Mouse (Mus musculus): ENCODE measurements around the gene Enthd1. TPM values are rescaled to one million over a fixed set of nuclear protein-coding genes. Genes with fewer than 3 reads are reported as not detected.

Gene Enthd1
- polyA plus RNA-seq (2015; fragmentation: Nextera tagmentation; extraction: Ambion mirVana): not detected in 2 replicates

DNA sequence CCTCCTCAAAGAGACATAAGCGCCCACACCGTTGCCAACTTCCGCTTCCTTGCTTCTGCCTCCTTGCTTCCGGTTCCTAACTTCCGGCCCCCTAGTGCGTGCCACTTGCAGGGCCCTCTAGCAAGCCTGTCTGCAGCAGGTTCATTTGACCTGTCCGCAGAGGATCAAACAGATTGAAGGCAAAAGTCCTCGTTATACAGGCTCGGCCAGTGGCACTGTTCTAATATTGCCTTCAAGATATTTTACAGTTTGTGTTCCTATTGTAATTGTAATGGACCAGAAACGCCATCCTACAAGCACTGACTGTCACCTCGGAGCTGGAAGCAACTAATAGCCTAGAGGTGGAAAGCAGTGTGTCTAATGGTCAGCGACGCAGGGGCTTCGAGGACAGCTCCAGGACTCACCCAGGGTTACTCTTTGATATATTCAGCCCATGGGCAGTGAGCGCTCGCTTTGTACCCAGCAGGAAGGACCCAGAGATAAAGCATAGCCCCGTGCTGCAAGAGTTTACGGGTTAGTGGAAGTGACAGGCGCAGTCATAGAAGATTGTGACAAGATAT lies at the start of gene Enthd1:
Gene Enthd1 (minus strand): TSS at position 51 of the 560 bp plus-strand sequence.
- 87% methylated on average over 19 of the region's 19 CpGs for WGBS
- Histone ChIP-seq H3K4me3 (ENCODE audit: low read length) (no peak within 1 kb of the TSS), H3K9ac (replicated peaks; ENCODE audit: low read length) (no peak within 1 kb of the TSS), H3K27me3 (ENCODE audit: insufficient read depth, low read length) (no peaks in the 10 kb centered on the region), H3K36me3 (ENCODE audit: insufficient read depth, low read length) (no peaks in the 10 kb centered on the region), H3K4me1 (ENCODE audit: insufficient read depth, low read length) (peaks cover 1% of the 10 kb centered on the region; the same call in 1 of the 2 replicates), H3K4me2 (replicated peaks; ENCODE audit: low read depth, low read length) (no peak within 1 kb of the TSS), H3K9me3 (ENCODE audit: low read length) (no peaks in the 10 kb centered on the region), H3K27ac (ENCODE audit: low read length) (no peak within 1 kb of the TSS)
- no peak for ATAC-seq (ENCODE audit: low FRiP score, low TSS enrichment)

DNA sequence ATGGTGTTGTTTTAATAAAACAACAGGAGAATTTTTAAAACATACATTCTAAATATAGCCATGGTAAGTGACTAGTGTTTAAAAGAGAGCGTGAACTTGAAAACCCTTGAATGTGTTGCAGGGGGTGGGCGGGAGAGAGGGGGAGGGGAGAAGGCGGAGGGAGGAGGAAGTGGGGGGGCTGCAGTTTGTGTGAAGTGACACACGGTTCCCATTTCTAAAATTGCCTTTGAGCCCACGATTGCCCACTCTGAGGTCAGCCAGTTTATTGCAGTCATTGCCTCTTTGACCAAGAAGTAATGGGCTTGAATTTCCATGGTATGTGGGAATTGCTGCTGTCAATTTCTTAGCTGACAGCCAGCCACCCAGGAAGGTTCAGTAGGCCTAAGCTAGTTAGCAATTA lies 48.9 kb upstream of the Enthd1 start:
- Histone ChIP-seq H3K36me3 (ENCODE audit: insufficient read depth, low read length) (no peaks in the 10 kb centered on the region), H3K27ac (ENCODE audit: low read length) (no peak overlapping the region), H3K9me3 (ENCODE audit: low read length) (no peaks in the 10 kb centered on the region), H3K4me1 (ENCODE audit: insufficient read depth, low read length) (peaks cover 14% of the 10 kb centered on the region; the same call in 1 of the 2 replicates), H3K4me3 (ENCODE audit: low read length) (no peak overlapping the region), H3K9ac (replicated peaks; ENCODE audit: low read length) (no peak overlapping the region), H3K27me3 (ENCODE audit: insufficient read depth, low read length) (peaks cover 16% of the 10 kb centered on the region), H3K4me2 (replicated peaks; ENCODE audit: low read depth, low read length) (no peak overlapping the region)
- ATAC-seq (ENCODE audit: low FRiP score, low TSS enrichment): no peak
- 23% methylated on average over 4 of the region's 5 CpGs for WGBS

DNA sequence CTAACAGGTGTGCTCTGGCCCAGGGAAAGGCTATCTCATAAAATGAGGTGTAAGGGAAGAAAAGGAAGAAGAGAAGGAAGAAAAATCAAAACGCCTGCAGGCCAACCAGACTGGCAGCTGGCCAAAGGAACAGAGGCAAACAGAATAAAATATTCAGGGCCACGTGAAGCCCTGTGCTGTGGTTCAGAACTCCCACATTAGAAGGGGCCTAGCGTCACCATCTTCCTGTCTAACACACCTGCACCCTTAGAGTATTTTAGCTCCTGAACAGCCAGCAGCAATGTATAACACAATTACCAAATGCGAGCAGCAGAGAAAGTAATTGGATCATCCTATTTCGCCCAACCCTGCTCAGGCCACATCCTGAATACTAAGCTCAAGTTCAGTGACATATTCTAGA lies 46.5 kb upstream of the Enthd1 start:
- H3K9ac ChIP-seq (replicated peaks; ENCODE audit: low read length): no peak overlapping the region
- H3K36me3 ChIP-seq (ENCODE audit: insufficient read depth, low read length): no peaks in the 10 kb centered on the region
- peaks cover 8% of the 10 kb centered on the region for H3K27me3 ChIP-seq (ENCODE audit: insufficient read depth, low read length)
- WGBS: 72% methylated on average over 5 of the region's 5 CpGs
- H3K4me3 ChIP-seq (ENCODE audit: low read length): no peak overlapping the region
- H3K4me2 ChIP-seq (replicated peaks; ENCODE audit: low read depth, low read length): no peak overlapping the region
- no peak for ATAC-seq (ENCODE audit: low FRiP score, low TSS enrichment)
- H3K4me1 ChIP-seq (ENCODE audit: insufficient read depth, low read length): peaks cover 14% of the 10 kb centered on the region; the same call in 1 of the 2 replicates
- no peak overlapping the region for H3K27ac ChIP-seq (ENCODE audit: low read length)
- no peaks in the 10 kb centered on the region for H3K9me3 ChIP-seq (ENCODE audit: low read length)

DNA sequence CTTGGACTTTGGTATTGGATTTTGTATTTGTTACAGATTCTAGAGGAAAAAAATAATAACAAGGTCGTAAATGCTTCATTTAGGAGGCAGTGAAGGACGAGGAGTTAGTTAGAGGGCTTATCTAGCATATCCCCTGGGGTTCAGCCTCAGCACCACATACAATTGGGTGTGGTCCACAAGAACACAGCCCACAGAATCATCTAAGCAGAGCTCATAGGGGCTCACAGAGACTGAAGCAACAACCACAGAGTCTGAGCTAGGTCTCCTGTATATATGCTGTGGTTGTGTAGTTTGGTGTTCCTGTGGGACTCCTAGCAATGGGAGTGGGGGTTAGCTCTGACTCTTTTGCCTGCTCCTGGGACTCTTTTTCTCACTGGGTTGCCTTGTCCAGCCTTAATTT lies 45.4 kb upstream of the Enthd1 start:
- Histone ChIP-seq H3K36me3 (ENCODE audit: insufficient read depth, low read length) (no peaks in the 10 kb centered on the region), H3K27ac (ENCODE audit: low read length) (no peak overlapping the region), H3K4me3 (ENCODE audit: low read length) (no peak overlapping the region), H3K4me1 (ENCODE audit: insufficient read depth, low read length) (peaks cover 11% of the 10 kb centered on the region; the same call in 1 of the 2 replicates), H3K9me3 (ENCODE audit: low read length) (no peaks in the 10 kb centered on the region), H3K27me3 (ENCODE audit: insufficient read depth, low read length) (no peaks in the 10 kb centered on the region), H3K4me2 (replicated peaks; ENCODE audit: low read depth, low read length) (no peak overlapping the region), H3K9ac (replicated peaks; ENCODE audit: low read length) (no peak overlapping the region)
- ATAC-seq (ENCODE audit: low FRiP score, low TSS enrichment): no peak
- WGBS: 60% methylated on average over 2 of the region's 2 CpGs

DNA sequence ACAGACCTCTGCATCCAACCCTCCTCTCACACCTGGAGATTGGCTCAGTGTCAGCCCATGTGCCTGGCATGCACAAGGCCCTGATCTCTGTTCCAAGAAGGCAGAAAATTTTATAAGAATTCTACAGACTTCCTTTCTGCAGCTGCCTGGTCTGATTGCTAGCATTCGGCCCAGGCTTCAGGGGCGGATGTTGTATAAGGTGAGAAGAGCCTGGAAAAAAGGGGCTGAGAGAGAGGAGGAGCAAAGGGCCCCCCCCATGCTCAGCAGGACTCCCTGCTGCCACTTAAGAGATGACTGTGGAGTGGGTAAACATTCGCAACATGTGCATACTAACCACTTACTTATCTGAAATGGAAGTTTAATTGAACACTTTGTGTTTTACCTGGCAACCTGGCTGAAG lies 43.0 kb upstream of the Enthd1 start:
- no peak overlapping the region for H3K9ac ChIP-seq (replicated peaks; ENCODE audit: low read length)
- H3K36me3 ChIP-seq (ENCODE audit: insufficient read depth, low read length): no peaks in the 10 kb centered on the region
- ATAC-seq (ENCODE audit: low FRiP score, low TSS enrichment): no peak
- H3K4me2 ChIP-seq (replicated peaks; ENCODE audit: low read depth, low read length): no peak overlapping the region
- no peaks in the 10 kb centered on the region for H3K27me3 ChIP-seq (ENCODE audit: insufficient read depth, low read length)
- no peak overlapping the region for H3K4me3 ChIP-seq (ENCODE audit: low read length)
- H3K9me3 ChIP-seq (ENCODE audit: low read length): no peaks in the 10 kb centered on the region
- 75% methylated on average over 3 of the region's 3 CpGs for WGBS
- H3K27ac ChIP-seq (ENCODE audit: low read length): no peak overlapping the region
- H3K4me1 ChIP-seq (ENCODE audit: insufficient read depth, low read length): peaks cover under 1% of the 10 kb centered on the region; the same call in 1 of the 2 replicates

GRCm38 (mm10) chr15:80604026-80604425 lies 39.1 kb upstream of the Enthd1 start:
- no peak overlapping the region for H3K4me3 ChIP-seq (ENCODE audit: low read length)
- ATAC-seq (ENCODE audit: low FRiP score, low TSS enrichment): no peak
- WGBS: 91% methylated on average over 6 of the region's 6 CpGs

DNA sequence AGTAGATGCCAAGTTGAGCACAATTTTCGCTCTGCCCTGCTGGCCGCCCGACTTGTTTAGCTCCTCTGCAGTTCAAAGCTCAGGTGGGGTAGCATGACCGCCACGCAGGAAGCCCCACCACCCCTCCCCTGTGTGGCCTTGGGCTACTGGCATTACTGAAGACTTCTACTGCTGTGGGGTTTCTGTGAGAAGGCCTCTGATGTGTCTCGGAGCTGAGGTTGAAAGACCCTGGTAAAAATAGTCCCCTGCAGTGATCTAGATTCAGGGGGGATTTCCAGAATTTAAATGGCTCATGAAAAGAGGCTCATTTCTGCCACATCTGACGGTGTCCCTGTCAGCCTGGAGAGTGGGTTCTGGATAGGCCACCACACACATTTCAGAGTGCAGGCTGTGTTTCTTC lies 37.5 kb upstream of the Enthd1 start:
- no peak overlapping the region for H3K27ac ChIP-seq (ENCODE audit: low read length)
- H3K36me3 ChIP-seq (ENCODE audit: insufficient read depth, low read length): no peaks in the 10 kb centered on the region
- ATAC-seq (ENCODE audit: low FRiP score, low TSS enrichment): no peak
- H3K4me3 ChIP-seq (ENCODE audit: low read length): no peak overlapping the region
- no peak overlapping the region for H3K4me2 ChIP-seq (replicated peaks; ENCODE audit: low read depth, low read length)
- H3K9ac ChIP-seq (replicated peaks; ENCODE audit: low read length): no peak overlapping the region
- peaks cover 6% of the 10 kb centered on the region; the same call in 1 of the 2 replicates for H3K4me1 ChIP-seq (ENCODE audit: insufficient read depth, low read length)
- WGBS: 69% methylated on average over 7 of the region's 7 CpGs
- no peaks in the 10 kb centered on the region for H3K9me3 ChIP-seq (ENCODE audit: low read length)
- H3K27me3 ChIP-seq (ENCODE audit: insufficient read depth, low read length): no peaks in the 10 kb centered on the region

More at GRCm38 (mm10) chr15:80604026-80604425, 39.1 kb upstream of the Enthd1 start:
- no peaks in the 10 kb centered on the region for H3K27me3 ChIP-seq (ENCODE audit: insufficient read depth, low read length)
- no peaks in the 10 kb centered on the region for H3K36me3 ChIP-seq (ENCODE audit: insufficient read depth, low read length)
- H3K4me1 ChIP-seq (ENCODE audit: insufficient read depth, low read length): peaks cover 2% of the 10 kb centered on the region; the same call in 1 of the 2 replicates
- H3K9ac ChIP-seq (replicated peaks; ENCODE audit: low read length): no peak overlapping the region
- H3K27ac ChIP-seq (ENCODE audit: low read length): no peak overlapping the region
- H3K9me3 ChIP-seq (ENCODE audit: low read length): no peaks in the 10 kb centered on the region
- H3K4me2 ChIP-seq (replicated peaks; ENCODE audit: low read depth, low read length): no peak overlapping the region

DNA sequence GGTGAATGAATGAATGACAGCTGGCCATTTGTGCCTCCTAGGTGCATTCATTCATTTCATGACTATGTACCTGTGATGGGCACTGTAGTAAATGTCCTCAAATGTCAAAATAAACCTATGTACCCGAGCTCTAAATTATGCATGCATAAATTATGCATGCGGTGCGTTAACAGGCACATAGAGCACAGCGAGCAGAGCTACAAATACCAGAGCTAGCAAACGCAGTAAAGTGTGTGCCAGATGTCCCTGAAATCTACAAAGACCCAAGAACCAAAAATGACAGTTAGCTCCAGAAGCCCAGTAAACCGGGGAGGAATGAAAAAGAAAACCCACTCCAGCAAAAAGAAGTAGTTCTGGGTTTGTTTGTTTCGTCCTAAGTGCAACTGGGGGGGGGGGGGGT lies 36.5 kb upstream of the Enthd1 start:
- Histone ChIP-seq H3K9me3 (ENCODE audit: low read length) (no peaks in the 10 kb centered on the region), H3K9ac (replicated peaks; ENCODE audit: low read length) (no peak overlapping the region), H3K4me1 (ENCODE audit: insufficient read depth, low read length) (peaks cover 6% of the 10 kb centered on the region; the same call in 1 of the 2 replicates), H3K36me3 (ENCODE audit: insufficient read depth, low read length) (no peaks in the 10 kb centered on the region), H3K27me3 (ENCODE audit: insufficient read depth, low read length) (no peaks in the 10 kb centered on the region), H3K4me2 (replicated peaks; ENCODE audit: low read depth, low read length) (no peak overlapping the region), H3K4me3 (ENCODE audit: low read length) (no peak overlapping the region), H3K27ac (ENCODE audit: low read length) (no peak overlapping the region)
- ATAC-seq (ENCODE audit: low FRiP score, low TSS enrichment): no peak
- 70% methylated on average over 7 of the region's 7 CpGs for WGBS

GRCm38 (mm10) chr15:80599843-80600242 lies 34.9 kb upstream of the Enthd1 start:
- Histone ChIP-seq H3K27ac (ENCODE audit: low read length) (no peak overlapping the region), H3K4me1 (ENCODE audit: insufficient read depth, low read length) (peaks cover 6% of the 10 kb centered on the region; the same call in 1 of the 2 replicates), H3K9ac (replicated peaks; ENCODE audit: low read length) (no peak overlapping the region), H3K36me3 (ENCODE audit: insufficient read depth, low read length) (no peaks in the 10 kb centered on the region), H3K4me2 (replicated peaks; ENCODE audit: low read depth, low read length) (no peak overlapping the region), H3K4me3 (ENCODE audit: low read length) (no peak overlapping the region), H3K9me3 (ENCODE audit: low read length) (no peaks in the 10 kb centered on the region), H3K27me3 (ENCODE audit: insufficient read depth, low read length) (no peaks in the 10 kb centered on the region)
- 62% methylated on average over 4 of the region's 4 CpGs for WGBS
- no peak for ATAC-seq (ENCODE audit: low FRiP score, low TSS enrichment)

GRCm38 (mm10) chr15:80599213-80599750 lies 34.3 kb upstream of the Enthd1 start:
- Histone ChIP-seq H3K27ac (ENCODE audit: low read length) (no peak overlapping the region), H3K4me2 (replicated peaks; ENCODE audit: low read depth, low read length) (peak overlapping the region; percentile 38), H3K4me3 (ENCODE audit: low read length) (no peak overlapping the region), H3K4me1 (ENCODE audit: insufficient read depth, low read length) (peaks cover 6% of the 10 kb centered on the region; the same call in 1 of the 2 replicates), H3K9ac (replicated peaks; ENCODE audit: low read length) (no peak overlapping the region), H3K27me3 (ENCODE audit: insufficient read depth, low read length) (no peaks in the 10 kb centered on the region), H3K9me3 (ENCODE audit: low read length) (no peaks in the 10 kb centered on the region), H3K36me3 (ENCODE audit: insufficient read depth, low read length) (no peaks in the 10 kb centered on the region)
- WGBS: 37% methylated on average over 16 of the region's 16 CpGs
- no peak for ATAC-seq (ENCODE audit: low FRiP score, low TSS enrichment)
